Mouse (Mus musculus) hindbrain, embryonic 14.5 days (tissue): ENCODE results near the gene Son. TPM values are rescaled to one million over a fixed set of nuclear protein-coding genes. Genes with fewer than 3 reads are reported as not detected.

ENCODE experiments used
- ATAC-seq: fragments of 200-750 bp; cut with Nextera tagmentation; 2 replicates; pipeline ENCODE4 v1.8.0; 2017; ENCODE audit warnings: moderate number of reproducible peaks, mild to moderate bottlenecking, moderate TSS enrichment, moderate library complexity; ENCODE audit not compliant: low FRiP score
- DNase-seq: peaks from one replicate; pipeline ENCODE4 v3.0.0-alpha.2; 2015; ENCODE audit warnings: low spot score
- H3K27ac ChIP-seq: fragments of 300-500 bp; sonication (generic); 2 replicates; pipeline ENCODE4 v1.5.1; 2014; ENCODE audit warnings: mild to moderate bottlenecking, moderate library complexity
- H3K27me3 ChIP-seq: fragments of 300-500 bp; sonication (generic); 2 replicates; pipeline ENCODE4 v1.6.1; 2014; ENCODE audit warnings: mild to moderate bottlenecking, low read length, mixed read lengths; ENCODE audit not compliant: control insufficient read depth, insufficient read depth
- H3K36me3 ChIP-seq: fragments of 300-500 bp; sonication (generic); replicated peaks from 2 replicates; pipeline ENCODE4 v1.6.1; 2014; ENCODE audit not compliant: control insufficient read depth, insufficient read depth
- H3K4me1 ChIP-seq: fragments of 300-500 bp; sonication (generic); replicated peaks from 2 replicates; pipeline ENCODE4 v1.6.1; 2014; ENCODE audit warnings: antibody characterized with exemption, low read length, mixed read lengths; ENCODE audit not compliant: control insufficient read depth, insufficient read depth
- H3K4me2 ChIP-seq: fragments of 300-500 bp; sonication (generic); replicated peaks from 2 replicates; pipeline ENCODE4 v1.6.1; 2014; ENCODE audit warnings: mild to moderate bottlenecking, moderate library complexity
- H3K4me3 ChIP-seq: fragments of 300-500 bp; sonication (generic); replicated peaks from 2 replicates; pipeline ENCODE4 v1.5.1; 2014; ENCODE audit warnings: mild to moderate bottlenecking, low read length
- H3K9ac ChIP-seq: fragments of 300-500 bp; sonication (generic); 2 replicates; pipeline ENCODE4 v1.6.1; 2014
- H3K9me3 ChIP-seq: fragments of 300-500 bp; sonication (generic); 2 replicates; pipeline ENCODE4 v1.6.1; 2016; ENCODE audit warnings: low read length; ENCODE audit not compliant: control insufficient read depth
- WGBS: fragments of 180-500 bp; shearing (Covaris S2); extraction: QIAGEN DNeasy Blood & Tissue Kit; methylation state at CpG from one replicate; pipeline ENCODE4 v1.1.7; 2014; 5-methylcytosine and 5-hydroxymethylcytosine counted together
- polyA plus RNA-seq: library from polyadenylated mRNA; unstranded; fragments of >200 nt; fragmentation: Nextera tagmentation; extraction: Ambion mirVana; gene quantifications from 2 replicates; pipeline ENCODE4 v1.2.1, GENCODE M21; 2014

The Son gene
- polyA plus RNA-seq, 1 experiment from 2014 or later = 146 TPM

DNA sequence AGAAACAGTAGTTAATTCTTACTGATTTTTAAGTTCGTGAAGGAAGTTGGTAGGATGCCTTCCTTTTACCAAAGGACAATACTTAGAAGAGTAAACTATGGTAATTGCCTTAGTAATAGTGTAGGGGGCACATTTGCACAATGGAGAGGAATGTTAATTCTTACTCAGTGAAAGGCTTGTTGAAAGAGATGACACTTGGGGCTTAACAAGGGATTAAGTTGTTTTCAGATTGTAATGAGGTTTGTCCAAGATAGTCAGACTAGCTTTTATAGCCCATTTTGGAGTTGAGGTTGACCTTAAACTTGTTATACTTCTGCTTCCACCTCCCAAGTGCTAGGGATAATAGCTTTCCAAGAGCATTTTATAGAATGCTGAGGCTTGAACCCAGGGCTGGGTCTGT, 14.1 kb downstream of the Son start:
- ATAC-seq (no peak), DNase-seq (no peak)
- 66% methylated on average over 1 of the region's 1 CpGs for WGBS
- no peaks in the 10 kb centered on the region for H3K27me3 ChIP-seq
- H3K4me2 ChIP-seq = no peak overlapping the region
- no peak overlapping the region for H3K9ac ChIP-seq
- H3K27ac ChIP-seq = no peak overlapping the region
- H3K4me1 ChIP-seq = no peaks in the 10 kb centered on the region; the same call in 1 of the 2 replicates
- no peaks in the 10 kb centered on the region for H3K9me3 ChIP-seq
- H3K36me3 ChIP-seq = peaks cover 98% of the 10 kb centered on the region
- H3K4me3 ChIP-seq = no peak overlapping the region

DNA sequence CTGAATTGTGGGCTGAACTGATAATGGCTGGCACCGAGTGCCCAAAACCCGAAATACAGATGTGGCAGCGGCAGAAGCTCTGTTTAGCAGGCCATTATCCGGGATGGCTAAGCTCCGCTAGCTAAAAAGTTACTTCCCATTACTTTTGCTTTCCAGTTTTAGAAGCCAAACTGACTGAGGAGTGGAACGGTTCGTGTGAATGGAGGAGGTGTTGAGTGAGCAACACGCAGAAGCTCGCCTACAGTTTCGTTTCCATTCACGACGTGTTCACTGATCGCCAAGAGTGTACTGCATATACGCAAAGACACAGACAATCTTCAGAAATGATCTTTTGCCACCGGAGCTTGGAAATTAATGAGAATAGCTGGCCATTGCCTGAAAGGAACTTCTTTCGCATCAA, 15.0 kb downstream of the Son start:
- H3K36me3 ChIP-seq = peaks cover 98% of the 10 kb centered on the region
- no peak overlapping the region for H3K27ac ChIP-seq
- H3K9me3 ChIP-seq = no peaks in the 10 kb centered on the region
- H3K4me2 ChIP-seq = no peak overlapping the region
- WGBS = 95% methylated on average over 16 of the region's 16 CpGs
- no peaks in the 10 kb centered on the region; the same call in 1 of the 2 replicates for H3K4me1 ChIP-seq
- H3K27me3 ChIP-seq = no peaks in the 10 kb centered on the region
- H3K9ac ChIP-seq = no peak overlapping the region
- no peak for ATAC-seq
- no peak overlapping the region for H3K4me3 ChIP-seq
- DNase-seq = no peak

GRCm38 (mm10) chr16:91663795-91664194, 16.5 kb downstream of the Son start:
- H3K36me3 ChIP-seq = peaks cover 96% of the 10 kb centered on the region
- H3K4me3 ChIP-seq = no peak overlapping the region
- ATAC-seq = no peak

DNA sequence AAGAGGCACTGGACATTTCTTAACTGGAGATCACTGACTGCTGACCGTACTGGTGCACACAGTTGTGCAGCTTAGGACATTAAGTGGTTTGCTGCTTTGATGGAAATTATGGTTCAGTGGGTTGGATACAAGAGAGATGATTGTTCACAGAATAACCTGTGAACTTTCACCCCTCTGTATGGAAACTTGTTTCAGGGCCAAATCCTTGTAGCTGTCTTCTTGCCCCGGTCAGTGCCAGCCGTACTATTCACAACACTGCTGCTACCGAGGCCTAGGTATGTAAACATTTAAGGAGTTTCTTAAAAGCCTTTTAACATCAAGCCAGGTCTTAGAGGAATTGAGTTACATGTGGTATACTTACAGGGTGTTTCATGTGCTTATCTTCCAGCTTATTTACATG, 27.2 kb downstream of the Son start:
- Histone ChIP-seq H3K27ac (no peak overlapping the region), H3K9ac (no peak overlapping the region), H3K4me3 (no peak overlapping the region), H3K27me3 (no peaks in the 10 kb centered on the region), H3K9me3 (no peaks in the 10 kb centered on the region), H3K36me3 (peaks cover 95% of the 10 kb centered on the region), H3K4me1 (no peaks in the 10 kb centered on the region), H3K4me2 (no peak overlapping the region)
- ATAC-seq (no peak), DNase-seq (no peak)
- 87% methylated on average over 4 of the region's 4 CpGs for WGBS

More at GRCm38 (mm10) chr16:91663795-91664194, 16.5 kb downstream of the Son start:
- H3K27ac ChIP-seq = no peak overlapping the region
- no peak overlapping the region for H3K9ac ChIP-seq
- no peaks in the 10 kb centered on the region for H3K27me3 ChIP-seq
- no peaks in the 10 kb centered on the region for H3K9me3 ChIP-seq
- H3K4me2 ChIP-seq = no peak overlapping the region
- 96% methylated on average over 3 of the region's 3 CpGs for WGBS
- DNase-seq = no peak
- H3K4me1 ChIP-seq = no peaks in the 10 kb centered on the region; the same call in 1 of the 2 replicates

- WGBS = 90% methylated on average over 5 of the region's 5 CpGs
- Histone ChIP-seq H3K4me1 (no peaks in the 10 kb centered on the region), H3K9ac (no peak overlapping the region), H3K9me3 (no peaks in the 10 kb centered on the region), H3K27ac (no peak overlapping the region), H3K4me2 (no peak overlapping the region), H3K36me3 (peaks cover 95% of the 10 kb centered on the region), H3K4me3 (no peak overlapping the region), H3K27me3 (no peaks in the 10 kb centered on the region)
- ATAC-seq (no peak), DNase-seq (no peak)
These were observed 31.0 kb downstream of the Son start for GRCm38 (mm10) chr16:91678147-91678911.

DNA sequence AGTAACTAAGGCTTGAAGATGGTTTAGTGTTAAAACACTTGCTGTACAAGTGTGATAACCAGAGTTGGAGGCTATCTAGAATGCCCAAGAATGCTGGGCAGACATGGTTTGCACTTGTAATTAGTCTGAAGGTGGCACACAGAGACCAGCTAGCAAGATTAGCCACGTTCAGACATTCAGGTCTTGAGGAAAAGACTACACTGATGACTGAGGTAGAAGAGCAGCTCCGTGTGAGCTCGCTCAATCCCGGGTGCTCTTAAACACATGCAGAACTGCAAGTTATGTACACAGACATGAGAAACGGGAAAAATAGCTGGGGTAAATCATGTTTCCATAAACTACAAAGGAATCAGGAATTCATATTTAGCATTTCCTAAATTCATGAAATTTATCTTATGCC, 33.4 kb downstream of the Son start:
- ATAC-seq (no peak), DNase-seq (no peak)
- Histone ChIP-seq H3K9me3 (no peaks in the 10 kb centered on the region), H3K4me3 (no peak overlapping the region), H3K36me3 (peaks cover 96% of the 10 kb centered on the region), H3K27me3 (no peaks in the 10 kb centered on the region), H3K27ac (no peak overlapping the region), H3K9ac (no peak overlapping the region), H3K4me1 (no peaks in the 10 kb centered on the region), H3K4me2 (no peak overlapping the region)
- WGBS = 81% methylated on average over 5 of the region's 5 CpGs

- H3K4me1 ChIP-seq = peaks cover 17% of the 10 kb centered on the region
- H3K4me2 ChIP-seq = no peak overlapping the region
- ATAC-seq (no peak), DNase-seq (no peak)
- peaks cover 59% of the 10 kb centered on the region for H3K36me3 ChIP-seq
- H3K9me3 ChIP-seq = no peaks in the 10 kb centered on the region
- 91% methylated on average over 5 of the region's 5 CpGs for WGBS
- no peaks in the 10 kb centered on the region for H3K27me3 ChIP-seq
- no peak overlapping the region for H3K9ac ChIP-seq
- no peak overlapping the region for H3K27ac ChIP-seq
- no peak overlapping the region for H3K4me3 ChIP-seq
These were observed 38.2 kb downstream of the Son start for GRCm38 (mm10) chr16:91685526-91685925.

GRCm38 (mm10) chr16:91686369-91686768, 39.1 kb downstream of the Son start:
- Histone ChIP-seq H3K27me3 (no peaks in the 10 kb centered on the region), H3K9ac (no peak overlapping the region), H3K36me3 (peaks cover 55% of the 10 kb centered on the region), H3K9me3 (no peaks in the 10 kb centered on the region), H3K4me1 (peaks cover 17% of the 10 kb centered on the region), H3K4me2 (no peak overlapping the region), H3K4me3 (no peak overlapping the region), H3K27ac (no peak overlapping the region)
- 84% methylated on average over 5 of the region's 5 CpGs for WGBS
- DNase-seq = no peak
- ATAC-seq = no peak

GRCm38 (mm10) chr16:91688023-91688618, 40.8 kb downstream of the Son start:
- peaks cover 41% of the 10 kb centered on the region for H3K36me3 ChIP-seq
- H3K27ac ChIP-seq = peak overlapping the region; percentile 88
- 2% methylated on average over 50 of the region's 51 CpGs for WGBS
- H3K4me1 ChIP-seq = peaks cover 17% of the 10 kb centered on the region
- ATAC-seq (no peak; the same call in 1 of the 2 replicates), DNase-seq (peak; percentile 28)
- H3K9ac ChIP-seq = peak overlapping the region; percentile 75
- peak overlapping the region; percentile 89 for H3K4me2 ChIP-seq
- H3K9me3 ChIP-seq = no peaks in the 10 kb centered on the region
- no peaks in the 10 kb centered on the region for H3K27me3 ChIP-seq
- H3K4me3 ChIP-seq = peak overlapping the region; percentile 66
